Mouse (Mus musculus) lung, postnatal 10 days (tissue): ENCODE results near the gene Chrm3.

Source experiments
- DNase-seq: peaks from one replicate; pipeline ENCODE4 v3.0.0; 2021

Chrm3 gene

DNA sequence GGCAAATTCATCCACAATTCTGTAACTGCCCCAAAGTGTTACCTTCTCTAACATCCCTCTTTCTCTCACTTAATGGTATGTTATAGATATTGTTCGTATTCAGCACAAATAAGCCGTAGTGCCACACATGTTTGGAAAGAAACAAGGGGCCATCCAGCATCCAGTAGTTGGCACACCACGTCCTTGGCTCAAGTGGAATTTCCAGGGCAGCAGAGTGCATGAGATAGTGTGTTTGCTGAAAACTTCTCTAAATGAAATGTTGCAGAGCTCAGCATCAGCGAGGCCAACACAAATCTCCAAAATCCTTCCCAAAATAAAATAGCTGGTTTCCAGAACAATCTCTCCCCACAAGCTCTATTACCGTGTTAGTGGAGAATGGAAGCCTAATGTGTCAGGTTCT is 473.4 kb downstream of the Chrm3 start:
- no peak for DNase-seq

DNA sequence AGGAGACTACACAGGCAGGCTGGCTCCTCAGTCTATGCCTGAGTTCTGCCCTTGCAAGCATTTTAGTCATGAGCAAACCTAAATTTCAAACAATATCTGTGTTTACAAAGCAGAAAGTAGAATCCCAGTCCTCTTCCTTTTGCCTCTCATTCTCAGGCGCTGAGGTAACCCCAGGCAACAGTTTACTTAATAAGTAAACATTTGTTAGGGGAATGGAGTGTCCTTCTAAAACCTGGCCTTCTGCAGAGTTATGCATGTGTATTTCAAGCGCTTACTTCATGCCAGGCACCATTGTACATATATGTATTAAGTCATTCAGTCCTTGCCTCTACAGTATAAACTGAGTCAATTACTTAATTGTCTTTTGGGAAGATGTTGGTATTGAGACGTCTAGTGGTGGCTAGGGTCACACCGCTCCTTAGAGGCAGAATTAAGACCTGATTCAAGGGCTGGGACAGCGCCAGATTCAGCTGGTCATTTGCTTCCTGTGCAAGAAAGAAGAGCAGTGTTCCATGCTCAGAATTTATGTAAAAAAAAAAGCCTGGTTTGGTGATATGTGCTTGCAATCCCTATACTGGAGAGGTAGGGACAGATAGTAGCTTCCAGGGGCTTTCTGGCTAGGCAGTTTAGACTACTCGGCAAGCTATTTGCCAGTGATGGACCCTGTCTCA is 474.0 kb downstream of the Chrm3 start:
- DNase-seq = peak; percentile 48

DNA sequence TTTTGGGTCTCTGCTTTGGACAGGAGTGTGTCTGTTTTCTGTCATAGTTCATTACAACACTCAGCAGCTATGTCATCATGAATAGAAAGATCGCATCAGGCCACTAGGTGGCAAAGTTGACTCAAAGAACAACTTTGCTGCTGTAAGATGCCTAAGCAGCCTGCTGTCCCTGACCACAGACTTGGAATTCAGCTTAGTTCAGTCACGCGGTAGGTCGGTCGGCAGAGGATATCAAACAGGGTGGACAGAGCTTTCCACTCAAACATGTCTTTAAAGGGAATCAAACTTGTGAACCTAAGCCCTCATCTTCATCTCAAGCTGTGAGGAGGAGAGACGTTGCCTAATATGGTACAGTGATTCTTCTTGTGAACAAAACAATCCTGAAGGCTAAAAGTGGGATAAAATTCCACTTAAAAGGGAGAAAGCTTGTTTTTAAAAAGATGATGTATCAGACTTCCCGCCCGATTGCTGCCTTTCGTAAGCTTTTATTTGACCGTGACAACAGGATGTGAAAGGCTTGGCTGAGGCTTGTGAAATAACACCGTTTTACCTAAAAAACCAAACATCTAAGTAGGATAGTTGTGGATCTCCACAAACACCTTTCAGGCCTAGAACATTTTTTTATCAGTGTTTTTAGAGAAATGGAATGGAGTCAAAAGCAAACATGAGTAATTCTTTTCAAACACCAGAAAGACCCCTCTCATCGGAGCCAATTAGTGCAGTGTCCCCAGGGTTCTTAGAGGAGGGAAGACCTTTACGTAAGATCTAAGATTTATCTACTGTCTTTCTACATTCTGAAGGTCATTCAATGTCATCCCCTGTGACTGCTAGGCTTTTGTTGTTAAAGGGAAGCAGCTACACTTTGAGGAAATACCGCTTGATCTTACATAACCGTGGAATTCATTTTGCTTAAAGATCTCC is 478.0 kb downstream of the Chrm3 start:
- peak; percentile 82 for DNase-seq

DNA sequence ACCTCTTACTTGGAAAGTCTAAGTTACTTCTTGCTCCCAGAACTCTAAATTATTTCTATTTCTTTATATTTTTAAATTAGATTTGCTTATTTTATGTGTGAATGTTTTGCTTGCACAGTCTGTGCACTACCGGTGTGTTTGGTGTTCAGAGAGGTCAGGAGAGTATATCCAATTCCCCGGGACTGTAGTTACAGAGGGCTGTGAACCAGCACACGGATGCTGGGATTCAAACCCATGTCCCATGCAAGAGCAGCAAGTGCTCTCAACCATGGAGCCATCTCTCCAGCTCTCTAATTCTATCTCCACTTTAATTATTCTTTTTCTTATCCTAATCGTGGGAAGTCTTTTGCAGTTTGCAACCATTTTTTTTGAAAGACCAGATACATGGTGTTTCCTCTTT is 478.7 kb downstream of the Chrm3 start:
- no peak for DNase-seq

DNA sequence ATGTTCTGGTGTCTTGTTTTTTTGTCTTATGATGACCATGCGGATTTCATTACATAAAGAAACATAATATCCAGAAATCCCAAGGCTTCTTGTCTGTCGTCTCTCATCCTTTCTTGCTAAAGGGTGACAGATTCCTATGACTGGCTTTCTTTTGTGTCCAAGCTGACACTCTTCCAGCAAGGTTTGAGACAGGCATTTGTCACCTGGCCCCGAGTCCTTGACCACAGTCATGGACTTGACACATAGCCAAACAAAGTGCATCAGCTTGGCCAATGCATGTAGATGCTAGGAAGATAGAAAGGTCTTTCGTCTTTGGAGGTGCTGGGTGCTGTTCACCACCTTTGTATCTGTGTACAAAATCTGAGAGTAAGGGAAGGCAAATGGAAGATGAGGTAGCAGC is 480.2 kb downstream of the Chrm3 start:
- DNase-seq = no peak

DNA sequence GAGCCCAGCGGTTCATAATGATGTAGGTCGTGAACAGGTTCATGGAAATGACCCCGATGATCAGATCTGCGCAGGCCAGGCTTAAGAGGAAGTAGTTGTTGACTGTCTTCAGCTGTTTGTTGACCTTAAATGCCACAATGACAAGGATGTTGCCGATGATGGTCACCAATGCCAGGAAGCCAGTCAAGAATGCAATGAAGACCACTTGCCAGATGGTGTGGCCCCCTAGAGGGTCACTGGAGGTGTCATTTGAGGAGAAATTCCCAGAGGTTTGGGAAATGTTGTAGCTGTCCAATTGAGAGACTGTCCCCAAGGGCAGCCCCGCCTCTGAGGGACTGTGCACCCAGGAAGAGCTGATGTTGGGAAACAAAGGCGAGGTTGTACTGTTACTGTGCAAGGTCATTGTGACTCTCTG is 482.0 kb downstream of the Chrm3 start:
- no peak for DNase-seq

DNA sequence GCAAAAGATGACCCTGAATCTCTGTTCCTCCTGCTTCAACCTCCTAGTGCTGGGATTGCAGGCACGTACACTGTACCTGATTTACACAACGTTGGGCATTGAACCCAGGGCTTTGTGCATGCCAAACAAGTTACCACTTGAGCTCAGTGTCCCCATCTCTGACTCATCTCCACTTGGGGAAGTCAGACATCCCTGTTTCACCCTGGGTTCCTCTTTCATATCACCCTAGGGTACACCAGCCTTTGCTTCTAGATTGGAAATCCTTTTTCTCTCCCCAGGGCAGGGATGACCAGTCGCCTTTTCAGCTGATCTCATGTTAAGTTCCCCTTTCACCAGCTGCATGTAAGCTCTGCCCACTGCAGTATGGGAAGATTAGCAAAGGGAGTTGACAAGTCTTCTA is 487.3 kb downstream of the Chrm3 start:
- DNase-seq = no peak

DNA sequence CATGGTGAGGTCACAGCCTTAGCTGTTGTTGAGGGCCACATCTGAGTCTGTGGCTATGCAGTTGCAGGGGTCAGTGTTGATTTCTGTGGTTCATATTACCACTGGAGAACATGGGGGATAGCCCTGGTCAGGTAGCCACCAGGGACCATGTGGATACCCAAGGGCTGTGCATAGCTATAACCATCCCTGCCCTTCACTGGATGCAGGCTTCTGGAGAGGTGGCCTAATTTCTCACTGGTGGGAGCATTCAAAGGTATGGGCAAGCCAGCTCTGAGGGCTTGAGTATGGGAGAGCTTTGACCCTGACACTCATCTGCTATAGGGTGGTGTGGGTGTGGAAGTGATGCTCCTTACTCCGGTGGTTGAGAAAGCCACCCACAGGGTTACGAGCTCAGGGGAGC is 494.5 kb downstream of the Chrm3 start:
- no peak for DNase-seq

DNA sequence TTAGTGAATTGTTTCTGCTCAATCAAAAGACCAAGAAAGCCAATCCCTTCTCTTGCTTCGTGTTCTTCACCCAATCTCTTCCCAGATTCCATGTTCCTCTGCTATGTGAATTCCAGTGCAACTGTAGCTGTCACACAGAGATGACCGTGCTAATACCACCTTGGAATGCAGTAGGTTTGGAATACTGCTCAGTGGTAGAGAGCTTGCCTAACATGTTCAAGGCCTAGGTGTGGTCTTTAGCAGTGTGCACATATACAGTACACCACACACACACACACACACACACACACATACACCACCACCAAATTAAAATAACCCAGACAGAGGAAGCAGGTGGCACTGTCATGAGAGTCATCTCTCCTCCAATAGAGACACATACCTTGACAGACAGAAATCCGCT is 513.1 kb downstream of the Chrm3 start:
- DNase-seq = no peak

DNA sequence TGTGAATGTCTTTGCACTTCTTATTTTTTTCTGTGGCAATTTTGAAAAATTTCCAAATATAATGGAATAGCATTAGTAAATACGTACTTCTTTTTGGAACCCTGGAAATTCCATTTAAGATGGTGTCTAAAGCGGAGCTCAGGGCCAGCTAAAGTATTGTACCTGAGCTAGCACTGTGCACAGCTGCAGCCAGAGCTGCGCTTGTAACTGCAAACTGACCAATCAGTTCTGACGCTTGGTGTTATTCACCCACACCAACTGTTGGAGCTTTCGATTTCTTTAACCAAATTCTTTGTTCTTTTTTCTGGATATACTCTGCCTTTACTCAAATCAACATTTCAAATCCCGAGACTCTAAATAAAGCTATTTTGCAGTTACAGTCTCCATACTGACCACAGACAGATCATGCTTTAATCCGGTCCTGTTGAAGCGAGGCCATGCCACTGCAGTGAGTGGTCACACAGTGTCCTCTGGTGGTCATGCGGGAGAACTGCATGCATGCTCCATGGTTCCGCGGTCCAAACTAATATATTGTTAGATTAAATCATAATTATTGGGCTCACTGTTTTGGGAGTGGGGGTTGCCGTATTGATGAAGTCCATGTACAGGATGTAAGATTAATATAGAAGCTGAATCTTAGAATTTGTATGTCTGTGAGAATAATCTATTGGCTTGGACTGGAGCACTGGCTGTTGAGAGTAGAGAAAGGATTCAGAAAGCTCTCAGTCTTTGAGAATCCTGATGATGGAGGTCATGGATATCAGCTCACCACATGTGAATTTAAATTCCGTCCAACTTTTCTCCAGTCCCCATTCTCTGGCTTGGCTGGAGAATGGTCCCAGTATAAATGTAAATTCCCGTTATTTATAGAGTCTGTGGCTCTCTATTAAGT is 513.9 kb downstream of the Chrm3 start:
- peak; percentile 69 for DNase-seq

DNA sequence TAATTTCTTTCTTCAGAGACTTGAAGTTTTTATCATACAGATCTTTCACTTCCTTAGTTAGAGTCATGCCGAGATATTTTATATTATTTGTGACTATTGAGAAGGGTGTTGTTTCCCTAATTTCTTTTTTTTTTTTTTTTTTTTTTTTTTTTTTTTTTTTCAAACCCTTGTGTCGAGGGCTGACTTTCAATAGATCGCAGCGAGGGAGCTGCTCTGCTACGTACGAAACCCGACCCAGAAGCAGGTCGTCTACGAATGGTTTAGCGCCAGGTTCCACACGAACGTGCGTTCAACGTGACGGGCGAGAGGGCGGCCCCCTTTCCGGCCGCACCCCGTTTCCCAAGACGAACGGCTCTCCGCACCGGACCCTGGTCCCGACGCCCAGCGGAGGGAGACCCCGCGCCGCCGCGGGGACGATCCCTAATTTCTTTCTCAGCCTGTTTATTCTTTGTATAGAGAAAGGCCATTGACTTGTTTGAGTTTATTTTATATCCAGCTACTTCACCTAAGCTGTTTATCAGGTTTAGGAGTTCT is 526.4 kb downstream of the Chrm3 start:
- DNase-seq = peak; percentile 68

DNA sequence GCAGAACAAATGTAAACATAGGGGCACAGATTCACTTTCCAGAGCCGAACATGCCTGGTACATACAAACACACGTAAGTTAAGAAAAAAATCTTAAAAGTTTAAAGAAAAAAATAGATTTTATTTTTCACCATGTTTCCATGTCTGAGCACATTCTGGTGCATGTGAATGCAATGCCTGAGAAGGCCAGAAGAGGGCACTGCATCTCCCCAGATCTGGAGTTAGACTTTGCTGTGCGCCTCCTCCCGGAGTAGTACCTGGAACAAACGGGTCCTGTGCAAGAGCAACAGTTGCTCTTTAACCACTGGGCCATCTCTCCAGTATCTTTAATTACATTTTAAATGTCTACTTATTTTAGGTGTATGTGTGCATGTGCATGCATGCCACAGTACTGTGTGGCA is 534.4 kb downstream of the Chrm3 start:
- peak; percentile 42 for DNase-seq
